8 mouse cellular contexts compared by ENCODE assay signal in genomic region chr13:54282861-54283206, GRCm38 (mm10).
A peak's percentile ranks its signal among the peaks of the same experiment; 100 is the strongest.
DNase-seq lines count a peak whose midpoint lies in the region; ATAC-seq lines count a peak whose summit lies in the region.

No protein-coding gene starts in this region.

- peak; percentile 22 for DNase-seq in kidney, adult 18-20 months
- DNase-seq in kidney, adult 11 months: no peak
- peak; percentile 17 for DNase-seq in lung, postnatal 36 days
- no peak for DNase-seq in ovary, postnatal 14 days (ENCODE audit: low spot score)
- DNase-seq in frontal cortex, postnatal 10 days (ENCODE audit: low spot score in 2 of 2): no peak
- DNase-seq in adrenal gland, postnatal 4 days (ENCODE audit: low spot score in 2 of 2): no peak

- no peaks in the 10 kb centered on the region for H3K36me3 ChIP-seq in embryonic facial prominence, embryonic 15.5 days
- no peaks in the 10 kb centered on the region for H3K36me3 ChIP-seq in intestine, embryonic 16.5 days (ENCODE audit: control insufficient read depth, insufficient read depth, low read length)

- H3K9ac ChIP-seq in embryonic facial prominence, embryonic 15.5 days: no peak overlapping the region
- no peak overlapping the region for H3K9ac ChIP-seq in intestine, embryonic 16.5 days (ENCODE audit: low read depth, low read length)

- peak overlapping the region; percentile 45 for H3K4me2 ChIP-seq in embryonic facial prominence, embryonic 15.5 days (replicated peaks)
- H3K4me2 ChIP-seq in intestine, embryonic 16.5 days (ENCODE audit: low read depth, low read length): peak overlapping the region; percentile 44

- H3K9me3 ChIP-seq in embryonic facial prominence, embryonic 15.5 days (replicated peaks): no peaks in the 10 kb centered on the region
- no peaks in the 10 kb centered on the region for H3K9me3 ChIP-seq in intestine, embryonic 16.5 days (ENCODE audit: control insufficient read depth, low read length)

- H3K27me3 ChIP-seq in embryonic facial prominence, embryonic 15.5 days: peaks cover 13% of the 10 kb centered on the region
- peaks cover 3% of the 10 kb centered on the region; the same call in 1 of the 2 replicates for H3K27me3 ChIP-seq in intestine, embryonic 16.5 days (replicated peaks; ENCODE audit: control insufficient read depth, insufficient read depth, low read length)

- peak overlapping the region; percentile 18 for H3K4me3 ChIP-seq in embryonic facial prominence, embryonic 15.5 days (replicated peaks)
- 0 out of 2 replicates have a peak overlapping the region, but pooled peaks have one; percentile 1 for H3K4me3 ChIP-seq in intestine, embryonic 16.5 days (ENCODE audit: low read length)

- WGBS in embryonic facial prominence, embryonic 15.5 days: 7% methylated on average over 10 of the region's 10 CpGs
- 5% methylated on average over 10 of the region's 10 CpGs for WGBS in intestine, embryonic 16.5 days

- H3K27ac ChIP-seq in embryonic facial prominence, embryonic 15.5 days (replicated peaks): no peak overlapping the region
- H3K27ac ChIP-seq in intestine, embryonic 16.5 days (ENCODE audit: low read length): no peak overlapping the region

- ATAC-seq in embryonic facial prominence, embryonic 15.5 days (ENCODE audit: insufficient number of reproducible peaks, low FRiP score, low TSS enrichment, low read depth): no peak
- no peak for ATAC-seq in intestine, embryonic 16.5 days

- H3K4me1 ChIP-seq in embryonic facial prominence, embryonic 15.5 days: peaks cover 13% of the 10 kb centered on the region
- no peaks in the 10 kb centered on the region for H3K4me1 ChIP-seq in intestine, embryonic 16.5 days (ENCODE audit: control insufficient read depth, insufficient read depth, low read length)

Comparison
In these comparisons a context has a peak if more than half of its experiments do, and no peak if none do; other contexts are left out.
1. DNase-seq: peak in kidney, adult 18-20 months (single experiment) and lung, postnatal 36 days (single experiment); none in kidney, adult 11 months (single experiment), ovary, postnatal 14 days (single experiment), frontal cortex, postnatal 10 days (0 of 2) and adrenal gland, postnatal 4 days (0 of 2).